Mouse (Mus musculus): Measurements from ENCODE around the gene Pecam1. TPM values are rescaled to one million over a fixed set of nuclear protein-coding genes. Genes with fewer than 3 reads are reported as not detected.
"Not testable (repeated sequence)": the region's sequence is repeated elsewhere in the genome, so short reads cannot be mapped to it uniquely, and the experiment has no call there.

Gene Pecam1
- polyA plus RNA-seq, 1 experiment from 2014 or later = 89.5 TPM

DNA sequence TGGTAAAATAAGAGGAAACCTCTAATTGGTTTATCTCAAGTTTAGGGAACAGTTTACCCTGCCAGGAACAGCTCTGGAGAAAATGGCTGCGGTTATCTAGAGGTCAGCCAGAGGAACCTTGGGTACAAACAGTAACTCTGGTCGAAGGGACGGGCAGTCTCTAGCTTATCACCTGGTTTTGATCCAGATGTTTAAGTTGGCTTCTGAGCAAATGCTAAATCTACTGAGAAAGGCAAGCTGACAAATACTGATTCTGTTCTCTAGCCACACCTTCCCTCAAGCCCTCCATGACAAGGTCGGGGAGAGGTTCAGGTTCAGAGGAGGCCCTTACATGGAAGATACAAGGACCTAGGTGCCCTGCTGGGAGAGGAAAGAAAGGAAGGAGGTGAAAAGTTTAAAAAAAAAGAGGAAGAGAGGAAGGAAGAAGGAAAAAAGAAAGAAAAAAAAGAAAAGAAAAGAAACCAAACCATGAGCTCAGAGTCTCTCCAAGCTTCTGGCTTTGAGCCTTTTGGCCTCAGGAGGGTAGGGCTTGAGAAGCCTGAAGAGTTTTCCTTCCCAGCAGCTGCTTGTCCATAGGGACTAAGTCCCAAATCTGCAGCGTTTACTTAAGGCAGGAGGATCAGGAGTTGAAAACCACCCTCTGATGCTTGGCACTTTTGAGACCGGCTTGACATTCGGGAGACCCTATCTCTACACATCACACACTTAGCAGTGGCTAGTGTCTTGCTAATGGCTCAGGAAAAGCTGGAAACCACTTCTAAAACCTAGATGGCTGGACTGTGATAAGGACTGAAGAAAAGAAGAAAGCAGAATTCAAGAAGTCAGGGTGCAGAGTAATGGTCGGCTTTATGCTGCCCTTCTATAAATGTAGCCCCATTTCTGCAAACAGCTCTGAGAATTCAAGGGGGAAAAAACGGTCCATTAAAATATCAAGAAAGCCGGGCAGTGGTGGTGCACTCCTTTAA lies 21.7 kb downstream of the Pecam1 start:
- no peak overlapping the region for H3K4me2 ChIP-seq
- no peak overlapping the region for H3K27ac ChIP-seq (ENCODE audit: low read depth)
- no peaks in the 10 kb centered on the region for H3K9me3 ChIP-seq (ENCODE audit: low read depth, low read length)
- no peaks in the 10 kb centered on the region for H3K27me3 ChIP-seq (ENCODE audit: insufficient read depth, low read length)
- no peak for DNase-seq
- no peak overlapping the region for H3K9ac ChIP-seq
- TF ChIP-seq CTCF (IDR thresholded peaks at IDR 0.05; ENCODE audit: low read depth) = no peak
- no peaks in the 10 kb centered on the region for H3K4me1 ChIP-seq (ENCODE audit: insufficient read depth)
- no peak for ATAC-seq (ENCODE audit: insufficient read depth)
- no peaks in the 10 kb centered on the region for H3K36me3 ChIP-seq (ENCODE audit: insufficient read depth)
- no peak overlapping the region for H3K4me3 ChIP-seq (ENCODE audit: low read depth, low read length)
- WGBS = 56% methylated on average over 10 of the region's 10 CpGs

DNA sequence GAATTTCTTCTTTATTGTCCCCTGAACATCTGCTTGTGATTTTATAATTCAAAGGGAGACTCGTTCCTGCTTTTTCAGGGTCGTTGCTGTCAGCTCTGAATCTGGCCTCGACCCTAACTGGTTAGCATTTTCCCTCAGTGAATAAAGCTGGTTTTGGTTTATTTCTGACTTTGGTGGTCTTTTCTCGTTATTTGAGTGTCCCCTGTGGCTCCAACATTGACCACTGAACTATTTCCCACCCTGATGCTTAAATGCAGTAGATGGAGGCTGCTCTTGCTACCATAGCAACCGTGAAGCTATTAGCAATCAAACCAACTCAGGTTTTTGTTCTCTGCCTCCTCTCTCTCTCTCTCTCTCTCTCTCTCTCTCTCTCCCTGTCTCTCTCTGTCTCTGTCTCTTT lies 22.5 kb downstream of the Pecam1 start:
- no peak for ATAC-seq (ENCODE audit: insufficient read depth)

DNA sequence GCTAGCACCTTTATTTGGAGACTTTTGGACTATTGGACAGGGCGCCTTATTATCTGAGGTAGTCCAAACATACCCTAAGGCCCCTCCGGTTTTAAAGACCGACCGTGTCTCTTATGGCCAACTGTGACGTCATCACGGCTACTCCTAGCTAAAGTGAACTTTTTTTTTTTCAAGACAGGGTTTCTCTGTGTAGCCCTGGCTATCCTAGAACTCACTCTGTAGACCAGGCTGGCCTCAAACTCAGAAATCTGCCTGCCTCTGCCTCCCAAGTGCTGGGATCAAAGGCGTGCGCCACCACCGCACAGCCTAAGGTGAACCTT lies 25.6 kb downstream of the Pecam1 start:
- not testable (repeated sequence) for H3K27me3 ChIP-seq (ENCODE audit: insufficient read depth, low read length); H3K9me3 ChIP-seq (ENCODE audit: low read depth, low read length); H3K4me1 ChIP-seq (ENCODE audit: insufficient read depth); ATAC-seq (ENCODE audit: insufficient read depth); DNase-seq; H3K4me3 ChIP-seq (ENCODE audit: low read depth, low read length); H3K27ac ChIP-seq (ENCODE audit: low read depth); H3K9ac ChIP-seq; H3K4me2 ChIP-seq; H3K36me3 ChIP-seq (ENCODE audit: insufficient read depth)
- WGBS = 84% methylated on average over 9 of the region's 9 CpGs

More for the DNA sequence above, 22.5 kb downstream of the Pecam1 start:
- Histone ChIP-seq H3K9ac (no peak overlapping the region), H3K4me3 (ENCODE audit: low read depth, low read length) (no peak overlapping the region), H3K4me1 (ENCODE audit: insufficient read depth) (no peaks in the 10 kb centered on the region), H3K27me3 (ENCODE audit: insufficient read depth, low read length) (no peaks in the 10 kb centered on the region), H3K36me3 (ENCODE audit: insufficient read depth) (no peaks in the 10 kb centered on the region), H3K4me2 (no peak overlapping the region), H3K27ac (ENCODE audit: low read depth) (no peak overlapping the region), H3K9me3 (ENCODE audit: low read depth, low read length) (no peaks in the 10 kb centered on the region)
- no peak for DNase-seq
- no peak for TF ChIP-seq CTCF (IDR thresholded peaks at IDR 0.05; ENCODE audit: low read depth)
- WGBS = 68% methylated on average over 5 of the region's 5 CpGs

DNA sequence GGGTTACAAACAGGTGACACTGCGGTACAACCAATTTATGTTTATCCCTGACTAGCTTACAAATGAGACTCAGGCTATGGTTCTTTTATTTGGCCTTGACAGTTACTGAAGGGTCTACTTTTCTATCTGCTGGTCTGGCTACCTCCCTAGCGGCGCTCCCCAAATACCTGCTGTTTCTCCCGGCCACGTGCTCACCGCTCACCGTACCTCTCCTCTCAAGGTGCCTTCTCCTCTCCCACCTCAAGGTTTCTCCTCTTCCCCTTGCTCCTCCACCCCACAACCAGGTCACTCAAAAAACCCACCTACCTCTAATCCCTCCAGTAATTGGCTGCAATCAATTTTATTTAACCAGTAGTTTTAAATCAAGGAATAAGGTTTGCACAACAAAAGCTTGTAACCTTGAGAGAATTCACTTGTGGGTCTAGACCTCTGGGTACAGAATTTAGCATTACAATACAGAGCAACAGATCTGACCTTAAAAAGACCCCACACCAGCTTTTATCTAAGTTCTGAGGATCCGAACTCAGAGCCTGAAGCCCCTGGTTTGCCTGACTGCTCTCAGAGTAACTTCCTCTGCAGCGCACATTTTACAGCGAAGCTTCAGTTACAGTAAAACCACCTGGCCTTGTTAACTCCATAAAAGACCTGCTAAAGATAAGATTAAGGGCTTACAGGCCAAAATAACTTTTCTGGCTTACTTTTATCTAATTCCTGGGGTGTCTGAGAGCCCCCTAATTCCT lies 26.1 kb downstream of the Pecam1 start:
- Histone ChIP-seq H3K4me2 (no peak overlapping the region), H3K4me1 (ENCODE audit: insufficient read depth) (no peaks in the 10 kb centered on the region), H3K9me3 (ENCODE audit: low read depth, low read length) (no peaks in the 10 kb centered on the region), H3K27me3 (ENCODE audit: insufficient read depth, low read length) (no peaks in the 10 kb centered on the region), H3K27ac (ENCODE audit: low read depth) (no peak overlapping the region), H3K36me3 (ENCODE audit: insufficient read depth) (no peaks in the 10 kb centered on the region), H3K9ac (no peak overlapping the region), H3K4me3 (ENCODE audit: low read depth, low read length) (no peak overlapping the region)
- no peak for TF ChIP-seq CTCF (IDR thresholded peaks at IDR 0.05; ENCODE audit: low read depth)
- ATAC-seq (ENCODE audit: insufficient read depth) = no peak
- WGBS = 86% methylated on average over 10 of the region's 10 CpGs
- DNase-seq = no peak

DNA sequence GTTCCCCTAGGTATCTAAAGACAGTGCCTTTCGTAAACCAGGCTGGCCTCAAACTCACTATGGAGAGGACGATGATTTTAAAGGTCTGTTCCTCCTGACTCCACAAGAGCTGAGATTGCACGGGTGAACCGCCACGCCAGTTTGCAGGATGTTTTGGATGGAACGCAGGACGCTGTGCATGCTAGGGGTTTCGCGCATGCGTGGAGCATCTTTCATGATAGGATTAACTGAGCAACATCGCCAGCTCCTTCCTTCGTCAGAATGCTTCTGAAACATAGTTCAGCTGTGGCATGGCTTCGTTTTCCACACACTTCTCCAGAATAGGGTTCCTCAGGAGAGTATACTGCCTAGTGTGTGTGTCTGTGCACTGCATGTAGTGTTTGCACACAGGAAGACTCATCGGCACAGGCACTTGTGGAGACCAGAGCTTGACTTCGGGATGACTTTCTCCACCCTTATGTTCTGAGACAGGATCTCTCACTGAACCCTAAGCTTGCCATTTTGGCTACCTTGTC lies 26.8 kb downstream of the Pecam1 start:
- H3K9ac ChIP-seq = no peak overlapping the region
- 0 out of 2 replicates have a peak overlapping the region, but pooled peaks have one; percentile 2 for H3K4me2 ChIP-seq
- 61% methylated on average over 15 of the region's 15 CpGs for WGBS
- no peaks in the 10 kb centered on the region for H3K9me3 ChIP-seq (ENCODE audit: low read depth, low read length)
- H3K36me3 ChIP-seq (ENCODE audit: insufficient read depth) = no peaks in the 10 kb centered on the region
- ATAC-seq (ENCODE audit: insufficient read depth) = no peak
- no peaks in the 10 kb centered on the region for H3K27me3 ChIP-seq (ENCODE audit: insufficient read depth, low read length)
- H3K27ac ChIP-seq (ENCODE audit: low read depth) = no peak overlapping the region
- TF ChIP-seq CTCF (IDR thresholded peaks at IDR 0.05; ENCODE audit: low read depth) = no peak
- DNase-seq = peak; percentile 45
- H3K4me3 ChIP-seq (ENCODE audit: low read depth, low read length) = no peak overlapping the region
- no peaks in the 10 kb centered on the region for H3K4me1 ChIP-seq (ENCODE audit: insufficient read depth)

DNA sequence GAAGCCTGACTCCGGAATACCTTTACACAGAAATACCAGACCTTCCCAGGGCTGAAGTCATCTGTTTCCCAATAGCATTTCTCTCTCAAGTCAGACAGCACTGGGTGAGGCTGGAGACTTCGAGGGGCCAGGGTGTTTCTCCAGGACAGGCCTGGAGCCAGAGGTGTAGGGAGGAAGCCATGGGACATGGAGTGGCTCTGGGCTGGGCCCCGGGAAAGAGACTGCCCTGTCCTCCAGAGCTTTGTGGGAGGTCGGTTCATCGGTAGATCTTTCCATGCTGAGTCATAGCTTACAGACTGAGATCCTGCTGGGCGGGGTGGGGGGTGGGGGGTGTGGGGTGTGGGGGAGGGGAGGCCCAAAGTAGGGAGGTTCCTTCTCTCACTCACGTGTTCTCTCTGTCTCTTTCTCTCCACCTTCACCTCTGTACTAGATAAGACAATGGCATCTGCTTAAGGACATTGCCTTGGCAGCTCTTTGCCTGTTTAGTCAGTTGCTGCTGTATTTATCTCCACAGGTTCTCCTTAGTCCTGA lies 27.5 kb downstream of the Pecam1 start:
- peak; percentile 49; the same call in 1 of the 2 replicates for ATAC-seq (ENCODE audit: insufficient read depth)
- Histone ChIP-seq H3K4me2 (no peak overlapping the region), H3K4me1 (ENCODE audit: insufficient read depth) (no peaks in the 10 kb centered on the region), H3K36me3 (ENCODE audit: insufficient read depth) (no peaks in the 10 kb centered on the region), H3K4me3 (ENCODE audit: low read depth, low read length) (no peak overlapping the region), H3K27me3 (ENCODE audit: insufficient read depth, low read length) (no peaks in the 10 kb centered on the region), H3K9ac (no peak overlapping the region), H3K9me3 (ENCODE audit: low read depth, low read length) (no peaks in the 10 kb centered on the region), H3K27ac (ENCODE audit: low read depth) (no peak overlapping the region)
- no peak for TF ChIP-seq CTCF (IDR thresholded peaks at IDR 0.05; ENCODE audit: low read depth)
- DNase-seq = no peak
- 13% methylated on average over 7 of the region's 7 CpGs for whole genome bisulfite sequencing

DNA sequence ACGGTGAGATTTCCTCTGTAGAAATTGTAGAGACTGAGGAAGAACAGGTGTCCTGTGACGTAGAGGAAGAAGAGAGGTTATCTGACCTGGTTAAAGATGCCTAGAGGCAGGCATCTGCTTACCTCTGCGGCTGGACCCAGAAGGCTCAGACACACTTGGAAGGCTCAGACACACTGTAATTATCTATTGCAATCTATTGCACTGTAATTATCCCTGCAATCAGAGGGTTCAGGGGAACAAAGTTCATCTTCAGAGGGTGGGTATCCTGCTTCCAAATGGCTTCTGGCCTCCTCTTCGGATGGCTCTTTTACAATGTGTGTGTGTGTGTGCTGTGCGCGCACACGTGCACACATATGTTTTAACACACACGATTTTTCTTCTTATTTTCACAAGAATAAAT lies 30.0 kb downstream of the Pecam1 start:
- H3K4me2 ChIP-seq = no peak overlapping the region
- no peak for DNase-seq
- TF ChIP-seq CTCF (IDR thresholded peaks at IDR 0.05; ENCODE audit: low read depth) = no peak
- 88% methylated on average over 8 of the region's 8 CpGs for WGBS
- no peaks in the 10 kb centered on the region for H3K9me3 ChIP-seq (ENCODE audit: low read depth, low read length)
- ATAC-seq (ENCODE audit: insufficient read depth) = no peak
- H3K4me1 ChIP-seq (ENCODE audit: insufficient read depth) = no peaks in the 10 kb centered on the region
- H3K27me3 ChIP-seq (ENCODE audit: insufficient read depth, low read length) = no peaks in the 10 kb centered on the region
- H3K9ac ChIP-seq = no peak overlapping the region
- no peaks in the 10 kb centered on the region for H3K36me3 ChIP-seq (ENCODE audit: insufficient read depth)
- H3K4me3 ChIP-seq (ENCODE audit: low read depth, low read length) = no peak overlapping the region
- H3K27ac ChIP-seq (ENCODE audit: low read depth) = no peak overlapping the region

Data from lung, embryonic 14.5 days (tissue).